Mouse (Mus musculus) hindbrain, embryonic 12.5 days (tissue): Measurements from ENCODE around the gene Rnf144b. TPM values are rescaled to one million over a fixed set of nuclear protein-coding genes. Genes with fewer than 3 reads are reported as not detected.

ENCODE experiments used
- polyA plus RNA-seq: library from polyadenylated mRNA; unstranded; fragments of >200 nt; fragmentation: Nextera tagmentation; extraction: Ambion mirVana; gene quantifications from 2 replicates; pipeline ENCODE4 v1.2.1, GENCODE M21; 2016

Gene Rnf144b
- polyA plus RNA-seq, 1 experiment from 2014 or later, result 0.62 TPM

Other genes with a start within 250 kb of the Rnf144b start
- 22.3 and 23.9 TPM in 2 replicates for gene Kif13a, start 192.8 kb upstream of the Rnf144b start, polyA plus RNA-seq
- gene Nhlrc1, start 107.8 kb upstream of the Rnf144b start, polyA plus RNA-seq, result 7.4 and 8.0 TPM in 2 replicates
- gene Kdm1b, start 79.2 kb upstream of the Rnf144b start, polyA plus RNA-seq, result 20.3 and 20.5 TPM in 2 replicates
- 37.8 and 38.9 TPM in 2 replicates for gene Tpmt, start 77.9 kb upstream of the Rnf144b start, polyA plus RNA-seq
- gene Dek, start 16.5 kb upstream of the Rnf144b start, polyA plus RNA-seq, result 251 and 254 TPM in 2 replicates